Mouse (Mus musculus) liver, embryonic 16.5 days (tissue): Measurements from ENCODE around the gene Def6. TPM values are rescaled to one million over a fixed set of nuclear protein-coding genes. Genes with fewer than 3 reads are reported as not detected.

Experiments
- ATAC-seq: fragments of 200-750 bp; cut with Nextera tagmentation; 2 replicates; pipeline ENCODE4 v1.8.0; 2017; ENCODE audit warnings: low read depth, mild to moderate bottlenecking, moderate number of reproducible peaks, moderate library complexity
- H3K27ac ChIP-seq: fragments of 300-500 bp; sonication (generic); 2 replicates; pipeline ENCODE4 v1.5.1; 2014; ENCODE audit warnings: mild to moderate bottlenecking, low read length
- H3K27me3 ChIP-seq: fragments of 300-500 bp; sonication (generic); 2 replicates; pipeline ENCODE4 v1.6.1; 2014; ENCODE audit warnings: low read depth, low read length, mixed read lengths; ENCODE audit not compliant: control insufficient read depth, insufficient read depth
- H3K36me3 ChIP-seq: fragments of 300-500 bp; sonication (generic); 2 replicates; pipeline ENCODE4 v1.6.1; 2014; ENCODE audit warnings: mild to moderate bottlenecking; ENCODE audit not compliant: control insufficient read depth, insufficient read depth
- H3K4me1 ChIP-seq: fragments of 300-500 bp; sonication (generic); 2 replicates; pipeline ENCODE4 v1.6.1; 2014; ENCODE audit warnings: low read depth, low read length, mixed read lengths; ENCODE audit not compliant: control insufficient read depth
- H3K4me2 ChIP-seq: fragments of 300-500 bp; sonication (generic); 2 replicates; pipeline ENCODE4 v1.6.1; 2014; ENCODE audit warnings: low read depth, low read length, mixed read lengths
- H3K4me3 ChIP-seq: fragments of 300-500 bp; sonication (generic); 2 replicates; pipeline ENCODE4 v1.5.1; 2014; ENCODE audit warnings: low read depth, mild to moderate bottlenecking, low read length
- H3K9ac ChIP-seq: fragments of 300-500 bp; sonication (generic); 2 replicates; pipeline ENCODE4 v1.6.1; 2014; ENCODE audit warnings: low read depth, low read length
- H3K9me3 ChIP-seq: fragments of 300-500 bp; sonication (generic); replicated peaks from 2 replicates; pipeline ENCODE4 v1.6.1; 2016; ENCODE audit warnings: low read length; ENCODE audit not compliant: control insufficient read depth
- WGBS: fragments of 180-500 bp; shearing (Covaris S2); extraction: QIAGEN DNeasy Blood & Tissue Kit; methylation state at CpG from one replicate; pipeline ENCODE4 v1.1.7; 2014; ENCODE audit not compliant: insufficient replicate concordance; 5-methylcytosine and 5-hydroxymethylcytosine counted together
- polyA plus RNA-seq: library from polyadenylated mRNA; unstranded; fragments of >200 nt; fragmentation: Nextera tagmentation; extraction: Ambion mirVana; gene quantifications from 2 replicates; pipeline ENCODE4 v1.2.1, GENCODE M21; 2015

Gene Def6
- polyA plus RNA-seq, 1 experiment from 2014 or later = 8.2 TPM

DNA sequence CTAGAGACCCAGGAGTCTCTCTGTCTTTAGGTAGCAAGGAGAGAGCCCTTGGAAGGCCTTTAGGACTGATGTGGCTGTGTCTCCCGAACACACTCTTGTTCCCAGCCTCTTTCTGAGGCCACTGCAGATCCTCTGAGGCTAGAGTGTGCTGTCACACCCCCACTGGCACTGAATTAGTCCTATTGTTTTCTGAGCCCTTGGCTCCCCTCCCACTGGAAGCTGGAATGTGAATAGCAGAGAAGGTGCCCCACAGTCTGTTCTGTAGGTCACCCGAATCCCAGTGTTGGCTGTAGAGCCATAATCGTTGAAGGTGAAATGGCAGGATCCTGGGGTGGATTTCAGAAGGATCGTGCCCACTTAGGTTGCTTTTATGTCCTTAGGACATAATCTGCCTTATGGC lies 27.2 kb upstream of the Def6 start:
- Histone ChIP-seq H3K36me3 (no peaks in the 10 kb centered on the region), H3K9ac (no peak overlapping the region), H3K27ac (no peak overlapping the region), H3K4me2 (no peak overlapping the region), H3K4me3 (no peak overlapping the region), H3K27me3 (no peaks in the 10 kb centered on the region), H3K4me1 (peaks cover 38% of the 10 kb centered on the region), H3K9me3 (no peaks in the 10 kb centered on the region)
- 51% methylated on average over 4 of the region's 4 CpGs for WGBS
- no peak for ATAC-seq

DNA sequence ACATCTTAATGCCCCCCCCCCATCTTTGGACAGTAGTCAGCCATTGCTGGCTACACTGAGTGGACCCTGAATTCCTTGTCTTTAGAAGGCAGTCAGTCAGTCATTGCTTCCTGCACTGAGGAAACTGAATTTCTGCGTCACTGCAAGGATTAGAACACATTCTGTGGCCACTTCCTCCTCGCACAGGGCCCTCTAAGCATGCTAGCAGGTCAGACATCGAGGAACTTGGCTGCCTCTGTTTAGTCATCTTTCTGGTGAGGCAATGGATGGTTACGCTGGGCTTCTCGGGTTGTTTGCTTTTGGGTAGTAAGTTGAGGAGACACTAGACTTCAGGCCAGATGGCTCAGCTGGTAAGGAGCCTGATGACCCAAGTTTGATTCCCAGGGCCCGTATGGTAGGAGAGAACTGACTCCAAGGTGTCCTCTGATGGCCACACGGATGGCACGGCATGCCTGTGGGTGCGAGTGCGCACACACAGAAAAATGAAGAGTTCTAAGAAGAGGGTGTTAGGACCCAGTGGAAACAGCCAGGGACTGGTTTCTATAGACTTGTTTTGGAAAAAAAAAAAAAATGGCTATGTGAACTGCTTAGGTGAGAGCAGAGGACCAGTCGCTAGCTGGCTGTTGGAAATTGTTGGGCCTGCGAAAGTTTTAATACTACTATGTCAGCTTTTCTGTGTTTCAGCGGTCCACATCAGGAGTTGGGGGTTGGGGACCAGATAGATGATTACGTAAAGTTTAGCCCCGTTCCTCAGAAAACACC lies 26.6 kb upstream of the Def6 start:
- Histone ChIP-seq H3K4me1 (peaks cover 44% of the 10 kb centered on the region), H3K9me3 (no peaks in the 10 kb centered on the region), H3K4me2 (no peak overlapping the region), H3K36me3 (no peaks in the 10 kb centered on the region), H3K27ac (0 out of 2 replicates have a peak overlapping the region, but pooled peaks have one; percentile 16), H3K4me3 (no peak overlapping the region), H3K9ac (no peak overlapping the region), H3K27me3 (no peaks in the 10 kb centered on the region)
- 60% methylated on average over 15 of the region's 15 CpGs for WGBS
- ATAC-seq = no peak

DNA sequence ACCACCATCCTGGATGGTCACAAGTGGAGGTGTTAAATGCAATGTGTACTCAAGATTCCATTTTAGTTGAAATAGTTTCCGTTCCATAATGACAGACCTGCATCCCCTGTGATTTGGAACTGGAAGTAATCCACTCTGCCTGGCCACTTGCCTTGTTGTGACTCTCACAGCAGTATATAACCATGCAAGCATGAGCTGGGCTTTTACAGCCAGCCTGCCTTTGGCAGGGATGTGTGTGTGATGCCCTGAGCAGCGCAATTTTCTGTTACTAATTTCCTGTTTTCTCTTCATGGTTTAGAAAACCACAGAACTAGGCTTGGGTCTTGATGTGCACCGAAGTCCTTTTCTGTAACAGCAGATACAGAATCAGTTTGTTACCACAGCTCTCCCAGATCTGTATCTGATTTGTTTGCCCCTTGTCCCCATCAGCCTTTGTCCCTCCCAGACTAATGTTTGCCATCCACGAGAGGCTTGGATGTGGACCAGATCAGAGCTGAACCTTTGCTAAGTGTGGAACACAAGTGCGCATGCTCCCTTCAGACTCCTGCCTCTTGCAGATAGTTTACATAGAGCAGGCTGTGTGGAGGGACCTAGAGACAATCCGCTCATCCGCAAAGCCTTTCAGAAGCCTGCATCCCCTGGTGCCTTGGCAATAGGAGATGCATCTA lies 22.5 kb upstream of the Def6 start:
- Histone ChIP-seq H3K9me3 (no peaks in the 10 kb centered on the region), H3K27ac (0 out of 2 replicates have a peak overlapping the region, but pooled peaks have one; percentile 41), H3K9ac (no peak overlapping the region), H3K27me3 (no peaks in the 10 kb centered on the region), H3K4me2 (no peak overlapping the region), H3K4me3 (no peak overlapping the region), H3K4me1 (peaks cover 37% of the 10 kb centered on the region), H3K36me3 (no peaks in the 10 kb centered on the region)
- ATAC-seq = peak; percentile 79
- 39% methylated on average over 7 of the region's 7 CpGs for WGBS

GRCm38 (mm10) chr17:28188313-28188712 lies 19.3 kb upstream of the Def6 start:
- WGBS = 61% methylated on average over 5 of the region's 5 CpGs

GRCm38 (mm10) chr17:28192754-28193153 lies 14.8 kb upstream of the Def6 start:
- Histone ChIP-seq H3K4me2 (no peak overlapping the region), H3K4me3 (no peak overlapping the region), H3K36me3 (no peaks in the 10 kb centered on the region), H3K9ac (no peak overlapping the region), H3K4me1 (no peaks in the 10 kb centered on the region), H3K27ac (no peak overlapping the region), H3K9me3 (no peaks in the 10 kb centered on the region), H3K27me3 (no peaks in the 10 kb centered on the region)
- no peak for ATAC-seq
- WGBS = 40% methylated on average over 1 of the region's 1 CpGs

More at GRCm38 (mm10) chr17:28188313-28188712, 19.3 kb upstream of the Def6 start:
- H3K9me3 ChIP-seq = no peaks in the 10 kb centered on the region
- no peaks in the 10 kb centered on the region for H3K27me3 ChIP-seq
- no peaks in the 10 kb centered on the region for H3K36me3 ChIP-seq
- no peak overlapping the region for H3K9ac ChIP-seq
- H3K4me3 ChIP-seq = no peak overlapping the region
- no peak for ATAC-seq
- no peak overlapping the region for H3K27ac ChIP-seq
- H3K4me2 ChIP-seq = no peak overlapping the region
- peaks cover 20% of the 10 kb centered on the region for H3K4me1 ChIP-seq

DNA sequence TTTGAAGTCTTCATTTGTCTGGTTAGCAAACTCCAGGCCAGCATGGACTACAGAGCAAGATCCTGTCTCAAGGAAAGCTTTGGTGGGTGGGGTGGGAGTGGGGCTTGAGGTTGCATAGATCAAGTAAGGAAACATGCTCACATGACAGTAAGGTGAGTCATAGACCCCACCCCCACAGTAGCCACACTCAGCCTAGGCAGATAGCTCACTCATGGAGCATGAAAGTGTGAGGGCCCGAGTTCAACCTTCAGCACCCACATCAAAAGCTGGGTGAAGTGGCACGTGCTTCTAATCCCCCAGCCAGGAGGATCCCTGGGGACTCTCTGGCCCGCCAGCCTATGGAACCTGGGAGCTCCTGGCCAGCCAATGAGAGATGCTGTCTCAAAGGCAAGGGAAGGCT lies 14.0 kb upstream of the Def6 start:
- H3K27ac ChIP-seq = no peak overlapping the region
- H3K9me3 ChIP-seq = no peaks in the 10 kb centered on the region
- 67% methylated on average over 3 of the region's 3 CpGs for WGBS
- H3K36me3 ChIP-seq = no peaks in the 10 kb centered on the region
- no peaks in the 10 kb centered on the region for H3K4me1 ChIP-seq
- no peak for ATAC-seq
- no peaks in the 10 kb centered on the region for H3K27me3 ChIP-seq
- H3K4me2 ChIP-seq = no peak overlapping the region
- H3K9ac ChIP-seq = no peak overlapping the region
- no peak overlapping the region for H3K4me3 ChIP-seq

- no peak for ATAC-seq
- H3K4me2 ChIP-seq = no peak overlapping the region
- no peaks in the 10 kb centered on the region for H3K9me3 ChIP-seq
- H3K27ac ChIP-seq = no peak overlapping the region
- no peak overlapping the region for H3K9ac ChIP-seq
- H3K4me1 ChIP-seq = no peaks in the 10 kb centered on the region
- 70% methylated on average over 10 of the region's 10 CpGs for WGBS
- H3K36me3 ChIP-seq = no peaks in the 10 kb centered on the region; the same call in 1 of the 2 replicates
- no peak overlapping the region for H3K4me3 ChIP-seq
- H3K27me3 ChIP-seq = no peaks in the 10 kb centered on the region
Measured at GRCm38 (mm10) chr17:28195033-28195432, 12.5 kb upstream of the Def6 start.

GRCm38 (mm10) chr17:28197646-28198045 lies 9.9 kb upstream of the Def6 start:
- WGBS = 75% methylated on average over 18 of the region's 18 CpGs
- H3K9me3 ChIP-seq = no peaks in the 10 kb centered on the region
- H3K9ac ChIP-seq = no peak overlapping the region
- H3K27me3 ChIP-seq = no peaks in the 10 kb centered on the region
- no peak overlapping the region for H3K4me2 ChIP-seq
- no peak for ATAC-seq
- H3K4me3 ChIP-seq = no peak overlapping the region
- no peak overlapping the region for H3K27ac ChIP-seq
- no peaks in the 10 kb centered on the region for H3K4me1 ChIP-seq
- H3K36me3 ChIP-seq = no peaks in the 10 kb centered on the region; the same call in 1 of the 2 replicates

GRCm38 (mm10) chr17:28201982-28202381 lies 5.6 kb upstream of the Def6 start:
- H3K4me1 ChIP-seq = peaks cover under 1% of the 10 kb centered on the region
- no peaks in the 10 kb centered on the region; the same call in 1 of the 2 replicates for H3K36me3 ChIP-seq
- no peaks in the 10 kb centered on the region for H3K27me3 ChIP-seq
- no peak overlapping the region for H3K4me2 ChIP-seq
- WGBS = 79% methylated on average over 14 of the region's 14 CpGs
- H3K27ac ChIP-seq = no peak overlapping the region
- no peak overlapping the region for H3K9ac ChIP-seq
- H3K4me3 ChIP-seq = no peak overlapping the region
- H3K9me3 ChIP-seq = no peaks in the 10 kb centered on the region
- ATAC-seq = no peak
